Mouse (Mus musculus): ENCODE data around the gene Kremen1.

The Kremen1 gene

DNA sequence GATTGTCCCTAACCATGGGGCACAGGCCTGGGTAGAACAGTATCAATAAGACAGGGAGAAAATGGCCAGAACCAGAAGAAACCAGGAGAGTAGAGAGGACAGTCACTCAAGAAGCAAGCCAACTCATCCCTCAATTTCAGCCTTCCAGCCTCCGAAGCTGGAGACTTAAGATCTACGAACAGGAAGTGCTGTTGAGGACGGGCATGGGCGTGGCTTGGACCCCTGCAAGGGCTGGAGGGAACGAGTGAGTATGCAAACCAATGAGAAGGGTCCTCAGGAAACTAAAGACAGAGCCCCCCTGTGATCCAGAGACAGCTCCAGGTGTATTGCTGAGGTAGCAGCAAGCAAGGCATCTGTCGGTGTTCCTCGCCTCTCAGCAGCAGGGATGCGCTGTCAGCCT is 97.0 kb downstream of the Kremen1 start:
- DNase-seq: no peak

DNA sequence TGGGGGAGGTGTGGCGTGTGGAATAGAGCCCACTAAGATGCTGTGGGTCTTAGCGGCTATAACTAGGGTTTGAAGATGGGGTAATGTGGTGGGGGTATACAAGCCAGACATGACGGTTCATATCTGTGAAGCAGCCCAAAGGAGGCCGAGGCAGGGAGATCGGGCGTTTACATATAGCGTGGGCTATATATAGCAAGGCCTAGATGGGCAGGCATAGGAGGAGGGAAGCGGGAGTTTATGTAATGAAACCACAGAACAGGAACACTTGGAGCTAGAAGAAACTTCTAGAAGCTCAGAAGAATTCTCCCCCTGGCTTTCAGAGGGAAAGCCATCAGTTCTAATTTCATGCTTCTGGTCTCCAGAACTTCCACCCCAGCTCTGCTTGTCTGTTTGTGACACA is 97.9 kb downstream of the Kremen1 start:
- no peak for DNase-seq

DNA sequence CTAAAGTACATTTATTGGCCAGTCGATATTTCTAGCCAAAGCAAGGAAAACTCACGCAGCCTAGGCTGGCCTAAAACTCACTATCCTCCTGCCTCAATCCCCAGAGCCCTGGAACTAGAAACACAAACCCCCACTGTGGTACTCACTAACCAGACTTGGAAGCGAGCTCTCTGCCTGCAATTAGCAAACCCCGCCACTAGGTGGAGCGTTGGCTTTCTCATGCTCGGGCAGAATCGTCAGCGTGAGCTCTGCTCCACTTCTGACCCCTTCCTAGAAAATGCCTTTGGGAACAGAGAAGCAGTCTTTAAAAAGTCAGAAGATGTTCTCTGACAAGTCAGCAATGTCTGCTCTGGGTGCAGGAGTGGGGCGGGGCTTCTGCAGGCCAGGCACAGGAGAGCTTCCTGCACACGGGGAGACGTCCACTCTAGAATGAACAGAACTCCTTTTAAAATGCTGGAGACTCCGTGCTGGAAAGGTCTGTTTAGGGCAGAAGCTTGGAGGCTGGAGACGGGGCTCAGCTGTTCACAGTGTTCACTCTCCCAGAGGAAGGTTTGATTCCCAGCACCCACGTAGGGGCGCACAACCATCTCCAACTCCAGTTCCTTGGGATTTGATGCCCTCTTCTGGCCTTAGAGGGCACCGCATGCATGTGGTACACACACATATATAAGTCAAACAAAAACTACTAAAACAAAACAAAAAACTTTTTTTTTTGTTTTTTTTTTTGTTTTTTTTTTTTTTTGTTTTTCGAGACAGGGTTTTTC is 100.5 kb downstream of the Kremen1 start:
- no peak for DNase-seq

- no peak for DNase-seq
These were observed 103.3 kb downstream of the Kremen1 start for GRCm38 (mm10) chr11:5158056-5158455.

GRCm38 (mm10) chr11:5154961-5155805 is 106.2 kb downstream of the Kremen1 start:
- DNase-seq: no peak

DNA sequence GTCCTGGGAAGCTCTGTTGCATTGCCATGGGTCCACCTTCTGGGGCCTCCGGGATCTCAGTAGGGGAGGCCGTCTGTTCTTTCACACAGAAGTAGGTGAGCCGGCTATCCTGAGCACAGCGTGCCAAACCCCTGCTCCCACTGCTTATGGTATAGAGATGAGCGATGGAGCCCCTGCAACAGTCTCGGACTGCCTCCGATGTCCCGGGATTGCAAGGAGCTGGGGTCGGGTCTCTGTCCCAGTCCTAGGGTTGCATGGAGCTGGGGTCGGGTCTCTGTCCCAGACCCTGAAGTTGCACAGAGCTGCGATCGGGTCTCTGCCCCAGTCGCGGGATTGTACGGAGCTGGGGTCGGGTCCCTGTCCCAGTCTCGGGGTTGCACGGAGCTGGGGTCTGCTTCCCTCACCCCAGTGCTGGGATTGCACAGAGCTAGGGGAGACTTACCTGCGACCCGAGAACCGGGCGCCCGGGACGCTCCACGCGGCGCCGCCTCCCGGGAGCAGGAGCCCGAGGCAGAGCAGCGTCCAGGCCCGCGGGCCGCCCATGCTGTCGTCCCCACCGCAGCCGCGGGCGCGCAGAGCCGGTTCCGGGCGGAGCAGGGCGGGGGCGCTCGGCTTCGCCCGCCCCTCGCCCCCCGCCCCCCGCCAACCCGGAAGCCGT is 109.5 kb downstream of the Kremen1 start, which contains the start of gene Emid1:
Emid1 (minus strand) TSS at position 578 of the 658 bp plus-strand sequence.
- DNase-seq: no peak

DNA sequence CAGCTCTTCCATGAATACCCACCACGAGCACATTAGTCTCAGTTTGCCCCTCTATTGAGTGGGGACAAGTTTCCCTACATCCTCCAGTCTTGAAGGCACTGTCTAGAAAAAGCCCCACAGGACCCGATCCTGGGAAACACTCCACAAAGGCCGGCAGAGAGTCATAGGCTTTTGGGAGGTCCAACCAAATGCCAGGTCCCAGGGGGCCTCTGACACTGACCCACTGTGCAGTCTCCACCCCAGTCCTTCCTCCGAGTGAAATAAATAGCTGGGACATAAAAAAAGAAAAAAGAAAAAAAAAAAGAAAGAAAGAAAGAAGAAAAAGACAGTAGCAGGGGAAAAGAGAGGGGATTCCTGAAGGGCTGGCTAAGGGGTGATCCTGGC is 110.1 kb downstream of the Kremen1 start:
- no peak for DNase-seq

GRCm38 (mm10) chr11:5150416-5151246 is 110.7 kb downstream of the Kremen1 start:
- no peak for DNase-seq

DNA sequence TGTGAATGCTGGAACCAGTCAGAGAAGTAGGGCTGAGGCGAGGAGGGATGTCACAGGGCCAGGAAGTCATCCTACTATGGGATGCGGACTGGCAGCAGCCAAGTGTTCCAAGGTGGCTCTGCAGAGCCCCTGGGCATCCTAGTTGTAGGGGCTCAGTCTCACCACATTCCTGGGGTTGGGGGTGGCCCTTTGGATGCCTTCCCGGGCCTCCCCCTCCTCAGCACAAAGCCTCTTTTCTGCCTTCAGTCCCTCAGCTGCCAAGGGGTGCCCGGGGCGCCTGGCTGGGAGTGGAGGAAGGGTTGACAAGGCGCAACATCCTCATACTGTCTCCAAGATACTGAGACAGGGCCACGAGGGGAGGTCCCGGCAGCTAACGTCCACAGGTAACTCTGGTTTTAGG is 111.4 kb downstream of the Kremen1 start:
- DNase-seq: no peak

DNA sequence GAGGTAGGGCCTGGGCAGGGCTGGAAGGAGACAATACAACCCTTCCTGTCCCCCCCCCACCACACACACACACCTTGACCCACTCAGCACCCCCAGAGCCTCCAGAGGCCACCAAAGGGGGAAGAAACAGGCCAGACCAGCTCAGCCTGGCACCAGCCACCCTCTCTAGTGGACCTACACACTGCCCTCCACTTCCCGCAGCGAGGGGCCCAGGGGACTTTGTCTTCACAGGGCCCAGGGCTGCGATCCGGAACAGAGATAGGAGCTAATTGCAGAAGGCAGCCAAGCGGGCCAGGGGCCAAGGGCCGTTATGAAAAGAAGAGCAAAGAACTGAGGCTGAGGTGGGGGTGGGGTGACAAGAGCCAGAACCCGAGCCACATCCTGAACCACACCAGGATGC is 112.1 kb downstream of the Kremen1 start:
- no peak for DNase-seq

GRCm38 (mm10) chr11:5145600-5145999 is 115.8 kb downstream of the Kremen1 start:
- DNase-seq: no peak

GRCm38 (mm10) chr11:5141965-5142364 is 119.4 kb downstream of the Kremen1 start:
- no peak for DNase-seq
